Mouse (Mus musculus) thymus, adult 2 months (tissue): Measurements from ENCODE around the gene Sele.
"Not testable (repeated sequence)": the region's sequence is repeated elsewhere in the genome, so short reads cannot be mapped to it uniquely, and the experiment has no call there.

ENCODE experiments used
- CTCF ChIP-seq: fragments of 200-500 bp; IDR thresholded peaks from 2 replicates; pipeline ENCODE4 v1.5.1; 2012; ENCODE audit warnings: mild to moderate bottlenecking, control low read depth, low read length, moderate library complexity, borderline replicate concordance; ENCODE audit not compliant: control insufficient read depth, poor library complexity, insufficient read depth; ENCODE audit errors: extremely low read depth
- POLR2A ChIP-seq: fragments of 200-500 bp; IDR thresholded peaks from 2 replicates; pipeline ENCODE4 v1.6.1; 2012; ENCODE audit warnings: mild to moderate bottlenecking, low read length, control low read depth, moderate library complexity; ENCODE audit not compliant: control insufficient read depth, poor library complexity, insufficient read depth; ENCODE audit errors: extremely low read depth

DNA sequence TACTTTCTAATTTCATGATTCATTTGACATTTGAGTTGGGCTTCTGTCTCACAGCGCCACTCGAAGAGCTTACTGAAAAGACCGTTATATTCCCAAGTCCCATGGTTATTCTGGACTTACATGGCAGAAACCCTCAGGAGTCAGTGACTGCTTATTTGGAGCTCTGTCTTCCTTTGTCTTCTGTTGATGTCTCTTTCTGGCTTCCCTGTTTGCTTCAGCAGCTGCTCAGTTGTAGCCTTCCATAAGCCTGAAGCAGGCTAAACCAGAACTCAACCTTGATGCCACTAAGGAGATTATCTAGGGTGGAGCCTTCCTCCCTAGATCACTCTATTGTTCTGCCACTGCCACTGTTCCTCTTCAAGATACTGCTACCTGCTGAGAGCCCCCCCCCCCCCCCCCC is 27.3 kb upstream of the Sele start:
- TF ChIP-seq CTCF, POLR2A: not testable (repeated sequence)
